Mouse (Mus musculus): Measurements from ENCODE around the gene Btn2a2.
A peak's percentile ranks its signal among the peaks of the same experiment; 100 is the strongest.
"Not testable (repeated sequence)": the region's sequence is repeated elsewhere in the genome, so short reads cannot be mapped to it uniquely, and the experiment has no call there.

Gene Btn2a2

GRCm38 (mm10) chr13:23488400-23489322 is at the start of gene Btn2a2:
Btn2a2 (minus strand) TSS chr13:23488857.
- peak; percentile 64 for DNase-seq (ENCODE audit: low read depth, low spot score)

- no peak for DNase-seq (ENCODE audit: low read depth, low spot score)
These were observed 49.6 kb upstream of the Btn2a2 start for GRCm38 (mm10) chr13:23538249-23538648.

- no peak for DNase-seq (ENCODE audit: low read depth, low spot score)
These were observed 48.5 kb upstream of the Btn2a2 start for GRCm38 (mm10) chr13:23537006-23537710.

- no peak for DNase-seq (ENCODE audit: low read depth, low spot score)
These were observed 47.6 kb upstream of the Btn2a2 start for GRCm38 (mm10) chr13:23536076-23536822.

- DNase-seq (ENCODE audit: low read depth, low spot score) = not testable (repeated sequence)
These were observed 46.7 kb upstream of the Btn2a2 start, which contains the start of gene Hist1h3g for GRCm38 (mm10) chr13:23535137-23536075. Hist1h3g (plus strand) TSS chr13:23535422.

GRCm38 (mm10) chr13:23534368-23535131 is 45.9 kb upstream of the Btn2a2 start:
- DNase-seq (ENCODE audit: low read depth, low spot score) = no peak

- not testable (repeated sequence) for DNase-seq (ENCODE audit: low read depth, low spot score)
These were observed 45.1 kb upstream of the Btn2a2 start, which contains the start of gene Hist1h2af for GRCm38 (mm10) chr13:23533560-23534367. Hist1h2af (plus strand) TSS chr13:23533906.

- no peak for DNase-seq (ENCODE audit: low read depth, low spot score)
These were observed 43.8 kb upstream of the Btn2a2 start for GRCm38 (mm10) chr13:23532262-23533075.

- DNase-seq (ENCODE audit: low read depth, low spot score) = peak; percentile 92
These were observed 42.5 kb upstream of the Btn2a2 start, which contains the start of gene Hist1h4h for GRCm38 (mm10) chr13:23530901-23531875. Hist1h4h (plus strand) TSS chr13:23531050.

GRCm38 (mm10) chr13:23530181-23530900 is 41.7 kb upstream of the Btn2a2 start:
- DNase-seq (ENCODE audit: low read depth, low spot score) = no peak

GRCm38 (mm10) chr13:23529480-23530165 is 41.0 kb upstream of the Btn2a2 start:
- DNase-seq (ENCODE audit: low read depth, low spot score) = no peak

GRCm38 (mm10) chr13:23529005-23529404 is 40.3 kb upstream of the Btn2a2 start:
- no peak for DNase-seq (ENCODE audit: low read depth, low spot score)

- peak; percentile 93 for DNase-seq (ENCODE audit: low read depth, low spot score)
These were observed 37.7 kb upstream of the Btn2a2 start for GRCm38 (mm10) chr13:23526312-23526711.

- no peak for DNase-seq (ENCODE audit: low read depth, low spot score)
These were observed 37.2 kb upstream of the Btn2a2 start for GRCm38 (mm10) chr13:23525901-23526300.

- no peak for DNase-seq (ENCODE audit: low read depth, low spot score)
These were observed 36.0 kb upstream of the Btn2a2 start for GRCm38 (mm10) chr13:23524654-23525053.

GRCm38 (mm10) chr13:23523976-23524375 is 35.3 kb upstream of the Btn2a2 start:
- no peak for DNase-seq (ENCODE audit: low read depth, low spot score)

Data from retina, postnatal 7 days (tissue).